Mouse (Mus musculus) midbrain, postnatal 0 days (tissue): Measurements from ENCODE around the gene Heatr5a. TPM values are rescaled to one million over a fixed set of nuclear protein-coding genes. Genes with fewer than 3 reads are reported as not detected.

Source experiments
- ATAC-seq: fragments of 200-750 bp; cut with Nextera tagmentation; 2 replicates; pipeline ENCODE4 v1.8.0; 2017; ENCODE audit warnings: moderate number of reproducible peaks, mild to moderate bottlenecking, moderate TSS enrichment, moderate library complexity; ENCODE audit not compliant: low FRiP score
- DNase-seq: peaks from one replicate; pipeline ENCODE4 v3.0.0-alpha.2; 2015; ENCODE audit warnings: low spot score
- H3K27ac ChIP-seq: fragments of 300-500 bp; sonication (generic); 2 replicates; pipeline ENCODE4 v1.5.1; 2014; ENCODE audit warnings: low read depth, mild to moderate bottlenecking, low read length, mixed read lengths
- H3K27me3 ChIP-seq: fragments of 300-500 bp; sonication (generic); 2 replicates; pipeline ENCODE4 v1.6.1; 2014; ENCODE audit warnings: low read length, control low read depth, mixed read lengths; ENCODE audit not compliant: insufficient read depth
- H3K36me3 ChIP-seq: fragments of 300-500 bp; sonication (generic); 2 replicates; pipeline ENCODE4 v1.6.1; 2014; ENCODE audit warnings: low read length, control low read depth, mixed read lengths; ENCODE audit not compliant: insufficient read depth
- H3K4me1 ChIP-seq: fragments of 300-500 bp; sonication (generic); 2 replicates; pipeline ENCODE4 v1.6.1; 2014; ENCODE audit warnings: mild to moderate bottlenecking, control low read depth, antibody characterized with exemption, low read length, mixed read lengths; ENCODE audit not compliant: insufficient read depth
- H3K4me2 ChIP-seq: fragments of 300-500 bp; sonication (generic); 2 replicates; pipeline ENCODE4 v1.6.1; 2014; ENCODE audit warnings: low read depth, mild to moderate bottlenecking, low read length, mixed read lengths; ENCODE audit not compliant: poor library complexity, severe bottlenecking
- H3K4me3 ChIP-seq: fragments of 300-500 bp; sonication (generic); 2 replicates; pipeline ENCODE4 v1.5.1; 2014; ENCODE audit warnings: low read depth, mild to moderate bottlenecking, low read length, moderate library complexity
- H3K9ac ChIP-seq: fragments of 300-500 bp; sonication (generic); replicated peaks from 2 replicates; pipeline ENCODE4 v1.6.1; 2014; ENCODE audit warnings: mild to moderate bottlenecking, low read length, moderate library complexity, mixed read lengths; ENCODE audit not compliant: poor library complexity, severe bottlenecking
- H3K9me3 ChIP-seq: fragments of 300-500 bp; sonication (generic); 2 replicates; pipeline ENCODE4 v1.6.1; 2016; ENCODE audit warnings: low read length, control low read depth
- CTCF ChIP-seq: IDR thresholded peaks from 2 replicates; pipeline ENCODE4 v1.5.1; 2016; ENCODE audit warnings: antibody characterized with exemption, mild to moderate bottlenecking
- WGBS: fragments of 180-500 bp; shearing (Covaris S2); extraction: QIAGEN DNeasy Blood & Tissue Kit; methylation state at CpG from one replicate; pipeline ENCODE4 v1.1.7; 2014; 5-methylcytosine and 5-hydroxymethylcytosine counted together
- polyA plus RNA-seq: library from polyadenylated mRNA; unstranded; fragments of >200 nt; fragmentation: Nextera tagmentation; extraction: Ambion mirVana; gene quantifications from 2 replicates; pipeline ENCODE4 v1.2.1, GENCODE M21; 2015
- total RNA-seq: library from RNA; depleted of rRNA; stranded (reverse); fragments of >200 nt; gene quantifications from 2 replicates; pipeline ENCODE4 v1.2.3, GENCODE M21; 2014

Gene Heatr5a
- total and polyA plus RNA-seq, 2 experiments from 2014 or later: 3.3 to 25.3 TPM

DNA sequence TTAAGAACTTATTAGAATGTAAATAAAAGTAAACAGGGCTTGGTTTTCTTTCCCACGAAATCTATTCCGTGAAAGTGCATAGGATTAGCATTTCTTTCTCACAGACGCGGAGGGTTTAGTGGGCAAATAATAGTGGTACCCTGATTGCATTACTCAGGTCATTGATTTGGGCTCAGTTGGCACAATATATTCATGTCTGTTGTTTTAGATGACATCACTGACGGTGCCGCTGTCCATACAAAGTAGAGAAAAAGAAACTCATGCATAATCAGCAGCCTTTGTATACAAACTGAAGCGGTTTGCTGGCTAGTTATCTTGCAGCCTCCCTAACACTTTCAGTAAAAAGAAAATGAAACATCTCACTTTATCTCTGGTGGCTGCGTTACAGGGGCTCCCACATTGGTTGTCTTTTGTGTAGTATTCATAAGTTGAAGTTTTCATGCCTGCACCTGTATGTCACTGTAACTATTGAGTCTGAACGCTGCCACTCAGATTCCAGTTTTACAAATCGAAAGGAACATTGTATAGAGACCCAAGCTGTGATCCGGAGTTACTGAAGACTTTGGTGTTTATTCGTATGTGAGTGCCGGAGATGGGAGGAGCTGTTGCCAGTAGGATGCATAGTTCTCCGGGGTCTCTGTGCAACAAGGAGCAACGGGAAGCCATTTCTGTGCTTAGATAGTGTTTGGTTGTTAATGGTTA, 39.0 kb upstream of the Heatr5a start:
- Histone ChIP-seq H3K9me3 (no peaks in the 10 kb centered on the region), H3K4me2 (peak overlapping the region; percentile 56), H3K27ac (no peak overlapping the region), H3K4me1 (peaks cover 3% of the 10 kb centered on the region; the same call in 1 of the 2 replicates), H3K4me3 (peak overlapping the region; percentile 34), H3K9ac (no peak overlapping the region; the same call in 1 of the 2 replicates), H3K36me3 (no peaks in the 10 kb centered on the region), H3K27me3 (no peaks in the 10 kb centered on the region)
- TF ChIP-seq CTCF: no peak
- no peak for ATAC-seq
- no peak for DNase-seq
- WGBS: 26% methylated on average over 15 of the region's 15 CpGs

DNA sequence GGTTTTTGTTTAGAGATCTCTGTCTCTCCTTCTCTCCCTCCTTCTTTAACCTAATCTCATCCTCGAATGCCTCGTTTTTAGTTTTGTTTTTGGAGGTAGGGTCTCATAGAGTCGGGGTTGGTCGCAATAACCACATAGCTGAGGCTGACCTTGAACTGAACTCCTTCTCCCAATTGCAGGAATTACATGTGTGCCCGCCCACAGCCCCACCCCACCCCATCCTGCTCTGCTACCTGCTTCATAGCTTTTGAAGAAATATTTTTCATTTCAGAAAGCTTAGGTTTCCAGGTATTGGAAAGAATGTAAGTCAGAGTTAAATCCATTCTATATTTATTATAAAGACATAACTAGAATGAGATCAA, 35.5 kb upstream of the Heatr5a start:
- peaks cover 3% of the 10 kb centered on the region; the same call in 1 of the 2 replicates for H3K4me1 ChIP-seq
- peak; percentile 76 for ATAC-seq
- H3K4me2 ChIP-seq: peak overlapping the region; percentile 66
- WGBS: 50% methylated on average over 5 of the region's 5 CpGs
- no peak for TF ChIP-seq CTCF
- no peak for DNase-seq
- no peaks in the 10 kb centered on the region for H3K36me3 ChIP-seq
- no peaks in the 10 kb centered on the region for H3K27me3 ChIP-seq
- H3K9ac ChIP-seq: peak overlapping the region; percentile 64; the same call in 1 of the 2 replicates
- H3K9me3 ChIP-seq: no peaks in the 10 kb centered on the region
- peak overlapping the region; percentile 48 for H3K4me3 ChIP-seq
- peak overlapping the region; percentile 68; the same call in 1 of the 2 replicates for H3K27ac ChIP-seq

DNA sequence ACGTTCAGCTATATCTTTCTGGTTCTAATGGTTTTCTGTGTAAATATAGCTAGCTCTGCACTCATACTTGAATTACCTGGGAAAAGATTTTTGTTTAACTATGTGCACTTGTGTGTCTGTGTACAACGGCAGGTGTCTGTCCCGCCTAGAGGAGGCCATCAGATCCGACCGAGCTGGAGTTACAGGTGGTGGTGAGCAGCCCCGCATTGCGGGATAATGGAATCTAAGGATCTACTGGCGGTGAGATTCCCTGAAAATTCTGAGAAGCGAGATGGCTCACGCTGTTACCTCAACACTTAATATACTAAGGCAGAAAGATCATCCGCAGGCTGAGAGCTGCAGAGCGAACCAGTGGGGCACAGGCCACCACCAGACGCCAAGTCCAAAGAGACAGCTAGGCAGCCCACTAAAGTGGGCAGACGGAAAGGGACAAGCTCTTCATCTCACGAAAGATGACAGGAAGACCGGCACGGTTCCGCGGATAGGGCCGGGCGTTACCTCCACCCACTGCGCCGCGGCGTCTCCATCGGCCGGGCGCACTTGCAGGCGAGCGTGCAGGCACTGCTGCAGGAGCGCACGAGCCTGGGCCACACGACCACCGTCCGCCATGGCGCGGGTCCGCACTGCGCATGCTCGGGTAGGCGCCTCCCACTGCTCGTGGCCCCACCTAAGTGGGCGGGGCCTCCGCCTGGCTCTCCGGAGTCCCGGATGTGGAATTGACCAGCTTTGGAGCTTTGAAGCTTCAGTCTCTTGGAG, 34.9 kb upstream of the Heatr5a start, which contains the start of gene Dtd2:
TSS of gene Dtd2 (minus strand) at position 625 of the 756 bp plus-strand sequence.
- ATAC-seq: peak; percentile 98
- no peak for TF ChIP-seq CTCF
- H3K27ac ChIP-seq: peak within 1 kb of the TSS; percentile 68
- peak within 1 kb of the TSS; percentile 48 for H3K4me3 ChIP-seq
- no peaks in the 10 kb centered on the region for H3K36me3 ChIP-seq
- H3K9ac ChIP-seq: peak within 1 kb of the TSS; percentile 64
- DNase-seq: peak; percentile 94
- peaks cover 3% of the 10 kb centered on the region; the same call in 1 of the 2 replicates for H3K4me1 ChIP-seq
- 2% methylated on average over 46 of the region's 46 CpGs for WGBS
- H3K4me2 ChIP-seq: peak within 1 kb of the TSS; percentile 66
- no peaks in the 10 kb centered on the region for H3K9me3 ChIP-seq
- H3K27me3 ChIP-seq: no peaks in the 10 kb centered on the region

DNA sequence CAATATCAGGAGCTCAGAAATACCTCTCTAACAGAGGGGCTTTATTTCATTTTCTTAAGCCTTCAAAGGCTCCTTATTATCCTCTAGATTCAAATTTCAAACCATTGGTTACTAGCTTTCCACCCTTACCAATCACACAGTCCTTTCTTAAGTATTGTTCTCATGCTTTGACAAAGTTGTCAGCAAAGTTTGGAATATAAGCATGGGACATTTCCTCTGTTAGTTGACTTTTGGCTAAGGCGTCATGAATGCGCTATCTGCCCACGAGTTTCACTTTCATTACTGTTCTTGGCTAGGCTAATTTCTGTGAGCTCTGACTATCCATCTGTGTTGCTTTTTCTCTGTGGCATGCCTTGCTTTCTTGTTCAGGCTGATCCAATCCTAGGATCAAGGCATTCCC, 31.6 kb upstream of the Heatr5a start:
- peaks cover 5% of the 10 kb centered on the region; the same call in 1 of the 2 replicates for H3K36me3 ChIP-seq
- H3K4me2 ChIP-seq: no peak overlapping the region
- no peak overlapping the region for H3K9ac ChIP-seq
- H3K9me3 ChIP-seq: no peaks in the 10 kb centered on the region
- DNase-seq: no peak
- no peak overlapping the region for H3K27ac ChIP-seq
- no peaks in the 10 kb centered on the region for H3K27me3 ChIP-seq
- 93% methylated on average over 3 of the region's 3 CpGs for WGBS
- H3K4me3 ChIP-seq: no peak overlapping the region
- ATAC-seq: no peak
- H3K4me1 ChIP-seq: peaks cover 3% of the 10 kb centered on the region; the same call in 1 of the 2 replicates
- no peak for TF ChIP-seq CTCF

DNA sequence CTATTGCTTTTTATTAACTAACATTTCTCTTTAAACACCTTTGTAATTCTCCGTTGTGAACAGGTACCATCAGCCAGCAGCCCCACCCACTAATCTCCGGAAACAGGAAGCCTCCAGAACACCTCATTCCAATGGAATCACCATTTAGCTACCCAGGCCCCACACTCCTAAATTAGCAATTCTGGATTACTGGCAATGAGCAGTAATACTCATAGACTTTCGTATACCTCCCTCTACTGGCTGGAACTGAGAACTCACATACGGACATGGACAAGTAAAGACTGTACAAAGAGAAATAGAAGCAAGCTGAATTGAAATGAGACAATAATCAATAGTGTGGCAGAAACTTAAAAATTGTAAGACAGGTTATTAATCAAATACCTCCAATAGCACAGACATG, 30.4 kb upstream of the Heatr5a start:
- Histone ChIP-seq H3K27ac (no peak overlapping the region), H3K27me3 (no peaks in the 10 kb centered on the region), H3K9me3 (no peaks in the 10 kb centered on the region), H3K4me1 (peaks cover 3% of the 10 kb centered on the region; the same call in 1 of the 2 replicates), H3K4me2 (no peak overlapping the region), H3K4me3 (no peak overlapping the region), H3K36me3 (peaks cover 5% of the 10 kb centered on the region; the same call in 1 of the 2 replicates), H3K9ac (no peak overlapping the region)
- DNase-seq: peak; percentile 89
- 20% methylated on average over 4 of the region's 4 CpGs for WGBS
- peak; percentile 89 for TF ChIP-seq CTCF
- no peak for ATAC-seq
